Mouse (Mus musculus): ENCODE measurements around the gene Plekha1.

GRCm38 (mm10) chr7:130897201-130897600 is 31.6 kb downstream of the Plekha1 start:
- TF ChIP-seq ZC3H11A (IDR thresholded peaks at IDR 0.05; ENCODE audit: borderline replicate concordance, low read depth, low read length): no peak
- TF ChIP-seq ZNF384 (IDR thresholded peaks at IDR 0.05; ENCODE audit: low read depth, low read length): no peak
- no peak for TF ChIP-seq MAFK (IDR thresholded peaks at IDR 0.05; ENCODE audit: insufficient read depth, low read depth, low read length)
- TF ChIP-seq CHD2 (IDR thresholded peaks at IDR 0.05; ENCODE audit: low read depth, low read length): no peak

Measured in ES-E14 (cell line).